Mouse (Mus musculus): Measurements from ENCODE around the gene Ppp2r5d. TPM values are rescaled to one million over a fixed set of nuclear protein-coding genes. Genes with fewer than 3 reads are reported as not detected.

Gene Ppp2r5d
- total RNA-seq (2023) = 28.4 to 37.9 TPM (median 33.3 TPM) in 4 replicates

DNA sequence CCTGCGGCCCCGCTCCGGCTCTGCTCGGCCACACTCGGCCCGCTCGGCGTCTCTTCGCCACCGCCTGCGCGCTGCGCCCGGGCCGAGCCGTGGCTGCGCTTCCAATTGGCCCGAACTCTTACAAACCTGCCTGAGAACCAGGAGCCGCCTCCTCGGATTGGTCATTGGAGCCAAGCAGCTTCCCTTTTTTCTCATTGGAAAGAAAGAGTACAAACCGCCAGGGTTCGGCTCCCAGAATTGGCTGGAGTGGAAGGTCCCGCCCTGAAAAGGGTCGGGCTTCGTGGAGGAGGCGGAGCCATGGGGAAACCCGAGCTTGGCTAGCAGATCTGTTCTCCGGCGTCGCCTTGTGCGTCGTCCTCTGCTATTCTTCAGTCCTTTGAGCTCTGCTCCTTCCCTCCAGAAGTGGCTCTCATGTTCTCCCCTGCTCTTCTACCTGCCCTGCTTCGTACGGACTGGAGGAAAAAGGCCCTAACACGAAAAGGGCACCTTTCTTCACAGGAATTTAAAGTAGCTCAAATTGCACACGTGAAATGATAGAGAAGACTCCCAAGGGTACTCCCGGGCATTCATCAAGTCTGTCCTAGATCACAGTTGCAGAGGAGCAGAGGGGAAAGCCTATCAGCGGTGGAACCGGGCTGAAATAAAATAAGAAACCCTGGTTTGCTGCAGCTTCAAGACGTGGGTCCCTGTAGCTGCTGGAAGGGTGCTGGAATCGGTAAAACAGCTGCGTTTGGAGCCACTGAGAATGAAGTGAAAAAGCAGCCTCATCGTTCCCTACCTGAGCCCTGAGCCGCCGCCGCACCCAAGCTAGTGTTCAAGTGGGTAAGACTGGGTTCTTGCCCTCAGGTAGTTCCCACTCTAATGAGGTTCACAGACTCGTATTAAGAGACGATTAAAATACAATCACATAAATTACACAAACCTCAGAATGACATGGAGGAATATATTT is at the start of gene Ppp2r5d:
Ppp2r5d (minus strand) TSS at position 225 of the 949 bp plus-strand sequence.

DNA sequence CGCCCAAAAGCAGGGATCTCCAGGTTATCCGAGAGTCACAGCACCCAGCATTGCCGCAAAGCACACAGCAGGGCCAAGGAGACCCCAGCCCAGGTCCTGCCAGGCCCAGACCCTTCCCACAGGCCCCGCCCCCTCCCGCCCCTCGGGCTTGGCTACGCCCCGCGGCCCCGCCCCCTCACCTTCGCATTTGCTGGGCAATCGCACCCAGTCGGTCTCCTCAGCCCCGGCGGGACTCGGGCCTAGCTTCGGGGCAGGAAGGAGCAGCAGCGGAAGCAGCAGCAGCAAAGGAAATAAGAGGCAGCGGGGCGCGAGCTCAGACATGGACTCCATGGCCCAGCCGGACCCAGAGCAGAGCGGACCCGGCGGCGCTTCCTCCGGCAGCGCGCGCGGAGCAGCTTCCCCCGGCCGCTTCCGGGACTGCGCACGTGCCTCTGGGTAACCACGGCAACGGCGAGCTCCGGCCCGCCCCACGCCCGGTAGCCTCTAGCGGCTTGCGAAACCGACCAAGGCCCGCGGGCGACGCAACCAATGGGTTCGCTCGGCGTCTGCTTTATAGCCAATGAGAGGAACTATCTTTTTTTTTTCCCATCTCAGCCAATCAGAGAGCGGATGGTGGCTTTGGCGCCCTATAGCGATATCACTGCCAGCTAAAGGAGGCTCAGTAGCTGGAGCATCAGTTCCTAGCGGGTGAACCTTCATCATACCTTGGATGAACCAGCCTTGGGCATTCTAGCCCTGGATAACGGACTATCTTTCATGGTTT is 47.1 kb upstream of the Ppp2r5d start, which contains the start of gene Cnpy3:
Cnpy3 (minus strand) TSS at position 421 of the 763 bp plus-strand sequence.

DNA sequence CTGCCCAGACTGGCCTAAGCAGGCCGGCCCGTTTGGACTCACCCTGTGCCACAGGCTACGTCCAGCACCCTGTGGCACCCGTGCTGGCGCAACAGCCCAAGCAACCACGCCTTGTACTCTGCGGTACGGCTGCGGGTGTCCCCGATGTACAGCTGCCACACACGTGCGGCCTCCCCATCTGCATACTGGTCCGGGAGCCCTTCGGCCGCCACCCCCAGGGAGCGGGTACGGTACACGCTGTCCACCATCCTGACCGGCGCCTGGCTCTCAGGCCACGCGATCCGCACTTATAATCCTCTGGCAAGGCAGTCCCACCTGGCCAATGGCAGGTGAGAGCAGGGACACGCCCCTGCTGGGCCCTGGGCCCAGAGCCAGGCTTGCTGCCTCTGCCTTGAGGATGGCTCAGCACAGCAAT is 24.0 kb upstream of the Ppp2r5d start, which contains the start of gene Gnmt:
Gnmt (minus strand) TSS at position 265 of the 415 bp plus-strand sequence.

DNA sequence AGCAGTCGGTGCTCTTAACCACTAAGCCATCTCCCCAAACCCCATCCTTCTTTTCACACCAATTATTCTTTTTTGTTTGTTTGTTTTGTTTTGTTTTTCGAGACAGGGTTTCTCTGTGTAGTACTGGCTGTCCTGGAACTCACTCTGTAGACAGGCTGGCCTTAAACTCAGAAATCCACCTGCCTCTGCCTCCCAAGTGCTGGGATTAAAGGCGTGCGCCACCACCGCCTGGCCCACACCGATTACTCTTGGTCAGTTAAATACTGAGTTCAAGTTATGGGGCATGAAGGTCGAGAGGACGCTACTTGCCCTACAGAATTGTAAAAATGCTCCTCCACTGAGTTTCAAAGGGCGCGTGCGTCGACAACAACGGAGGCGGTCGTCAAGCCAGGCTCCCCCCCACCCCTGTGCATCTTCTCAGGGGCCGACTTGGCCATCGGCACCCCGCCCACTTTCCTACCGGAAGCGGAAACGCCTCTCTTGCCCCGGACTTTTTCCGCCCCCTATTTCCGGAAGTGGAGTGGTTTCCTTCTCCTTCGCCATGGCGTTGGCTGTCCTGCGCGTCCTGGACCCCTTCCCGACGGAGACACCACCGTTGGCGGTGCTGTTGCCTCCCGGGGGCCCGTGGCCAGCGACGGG is 6.2 kb upstream of the Ppp2r5d start, which contains the start of gene Pex6:
Pex6 (plus strand) TSS at position 505 of the 639 bp plus-strand sequence.

GRCm38 (mm10) chr17:46680760-46681373 is 24.0 kb downstream of the Ppp2r5d start, which contains the start of gene Klhdc3:
Klhdc3 (minus strand) TSS chr17:46680914.

GRCm38 (mm10) chr17:46678416-46678815 is 26.5 kb downstream of the Ppp2r5d start, which contains the start of gene Mea1:
Mea1 (plus strand) TSS chr17:46678793.

DNA sequence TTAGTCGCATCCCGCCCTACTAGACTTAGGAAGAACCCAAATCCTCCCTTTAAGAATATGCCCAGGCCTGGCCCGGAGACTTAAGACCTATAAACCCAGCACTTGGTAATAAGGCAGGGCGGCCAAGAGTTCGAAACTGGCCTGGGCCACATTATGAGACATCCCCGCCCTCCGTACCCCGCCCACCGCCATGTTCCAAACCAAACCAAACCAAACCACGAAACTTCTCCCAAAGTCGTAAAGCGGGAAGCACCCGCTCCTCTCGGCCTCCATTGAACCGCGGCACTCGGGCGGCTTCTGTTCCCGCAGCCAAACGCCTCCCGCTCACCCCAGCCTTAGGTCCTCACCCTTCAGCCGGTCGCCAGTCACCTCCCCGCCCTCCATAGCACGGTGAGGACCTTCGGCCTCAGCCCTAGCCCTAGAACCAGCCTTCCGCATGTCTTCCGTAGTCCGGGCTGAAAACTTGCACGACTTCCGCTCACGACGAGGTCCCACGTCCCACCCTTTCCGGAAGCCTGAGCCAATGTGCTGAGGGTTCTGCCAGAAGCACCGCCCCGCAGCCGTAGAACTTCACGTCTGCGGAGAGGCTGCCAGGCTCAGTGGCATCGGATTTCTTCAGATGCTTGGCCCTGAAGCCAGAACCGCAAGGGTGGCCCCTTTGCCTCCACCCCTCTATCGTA is 30.9 kb downstream of the Ppp2r5d start, which contains the start of gene Rrp36:
Rrp36 (minus strand) TSS at position 503 of the 680 bp plus-strand sequence.

GRCm38 (mm10) chr17:46650232-46651031 is 54.5 kb downstream of the Ppp2r5d start, which contains the start of gene Cul7:
Cul7 (plus strand) TSS chr17:46650337.

DNA sequence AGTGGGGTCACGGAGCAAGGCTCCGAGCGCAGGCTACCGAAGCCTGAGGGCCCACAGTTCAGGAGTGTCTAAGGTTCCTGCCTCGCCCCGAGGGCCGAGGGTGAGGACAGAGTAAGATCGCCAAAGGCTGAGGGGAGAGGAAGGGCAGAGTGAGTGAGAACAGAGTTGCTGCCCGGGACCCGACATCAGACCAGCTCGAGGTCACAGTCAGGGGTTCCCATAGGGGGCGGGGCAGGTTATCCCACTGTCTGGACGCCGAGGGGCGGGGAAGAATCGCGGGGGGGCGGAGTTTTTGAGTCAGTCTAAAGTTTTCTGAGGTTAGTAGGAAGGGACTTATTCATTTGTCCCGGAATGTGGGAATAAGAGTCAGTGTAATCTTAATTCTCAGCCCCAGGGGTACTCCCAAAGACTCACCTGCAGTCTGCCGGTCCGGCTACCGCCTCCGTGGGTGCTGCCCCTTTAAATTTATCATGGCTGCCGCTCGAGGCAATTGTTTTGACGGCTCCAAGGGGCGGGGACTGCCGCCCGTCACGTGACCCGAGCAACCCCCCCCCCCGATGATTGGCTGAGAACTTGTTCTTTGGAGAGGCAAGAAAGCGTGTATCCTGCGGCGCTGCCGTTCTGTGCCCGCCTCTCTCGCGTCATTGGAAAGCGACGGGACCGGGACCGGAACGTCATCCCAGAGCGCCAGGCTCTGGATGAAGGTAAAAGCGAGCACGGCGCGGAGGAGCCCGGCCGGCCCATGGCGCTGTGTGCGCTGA is 59.2 kb downstream of the Ppp2r5d start, which contains the start of the genes Klc4 and Mrpl2:
Klc4 (minus strand) TSS at position 462 of the 761 bp plus-strand sequence.
Mrpl2 (plus strand) TSS at position 669 of the 761 bp plus-strand sequence.

Other genes with a start within 250 kb of the Ppp2r5d start
- 3.0 to 4.2 TPM (median 3.5 TPM) in 4 replicates for gene Ttbk1, start 217.4 kb downstream of the Ppp2r5d start, total RNA-seq (2023)
- gene Dnph1, start 208.4 kb downstream of the Ppp2r5d start, total RNA-seq (2023) = 0.83 TPM in 1 of 4 replicates, not detected in the others
- gene Cul9, start 158.7 kb downstream of the Ppp2r5d start, total RNA-seq (2023) = 16.7 to 18.7 TPM (median 17.0 TPM) in 4 replicates
- gene Srf, start 148.9 kb downstream of the Ppp2r5d start, total RNA-seq (2023) = 85.8 to 123 TPM (median 90.9 TPM) in 4 replicates
- gene Ptk7, start 75.6 kb downstream of the Ppp2r5d start, total RNA-seq (2023) = not detected in 4 replicates
- 20.6 to 24.1 TPM (median 21.7 TPM) in 4 replicates for gene Klc4, start 59.1 kb downstream of the Ppp2r5d start, total RNA-seq (2023)
- 31.0 to 37.9 TPM (median 35.5 TPM) in 4 replicates for gene Mrpl2, start 58.9 kb downstream of the Ppp2r5d start, total RNA-seq (2023)
- 7.4 to 9.2 TPM (median 8.5 TPM) in 4 replicates for gene Cul7, start 54.8 kb downstream of the Ppp2r5d start, total RNA-seq (2023)
- gene Rrp36, start 30.8 kb downstream of the Ppp2r5d start, total RNA-seq (2023) = 22.4 to 31.7 TPM (median 25.4 TPM) in 4 replicates
- gene Mea1, start 26.3 kb downstream of the Ppp2r5d start, total RNA-seq (2023) = 47.4 to 58.8 TPM (median 54.1 TPM) in 4 replicates
- 39.9 to 46.1 TPM (median 42.2 TPM) in 4 replicates for gene Klhdc3, start 24.2 kb downstream of the Ppp2r5d start, total RNA-seq (2023)
- 37.0 to 38.0 TPM (median 37.3 TPM) in 4 replicates for gene Pex6, start 6.4 kb upstream of the Ppp2r5d start, total RNA-seq (2023)
- 4.0 to 4.6 TPM (median 4.5 TPM) in 4 replicates for gene Gnmt, start 24.1 kb upstream of the Ppp2r5d start, total RNA-seq (2023)
- 138 to 149 TPM (median 142 TPM) in 4 replicates for gene Cnpy3, start 47.1 kb upstream of the Ppp2r5d start, total RNA-seq (2023)
- gene Ptcra, start 58.6 kb upstream of the Ppp2r5d start, total RNA-seq (2023) = not detected in 4 replicates
- gene 2310039H08Rik, start 67.5 kb upstream of the Ppp2r5d start, total RNA-seq (2023) = 17.4 to 20.4 TPM (median 18.6 TPM) in 4 replicates
- 61.7 to 77.6 TPM (median 66.7 TPM) in 4 replicates for gene Rpl7l1, start 77.6 kb upstream of the Ppp2r5d start, total RNA-seq (2023)
- gene Bicral, start 153.4 kb upstream of the Ppp2r5d start, total RNA-seq (2023) = 94.1 to 106 TPM (median 101 TPM) in 4 replicates
- 9.9 to 16.4 TPM (median 14.4 TPM) in 4 replicates for gene Tbcc, start 185.6 kb upstream of the Ppp2r5d start, total RNA-seq (2023)
- gene Prph2, start 205.3 kb upstream of the Ppp2r5d start, total RNA-seq (2023) = not detected in 4 replicates

Measured in B cell, adult 62 days (primary cell).